Mouse (Mus musculus) liver, adult 2 months (tissue): Measurements from ENCODE around the gene Dcdc2b.

Experiments used
- CTCF ChIP-seq: fragments of 200-500 bp; IDR thresholded peaks from 2 replicates; pipeline ENCODE4 v1.5.1; 2011; ENCODE audit warnings: low read depth, low read length, control low read depth
- POLR2A ChIP-seq: fragments of 200-500 bp; IDR thresholded peaks from 2 replicates; pipeline ENCODE4 v1.6.1; 2011; ENCODE audit warnings: low read length, control low read depth; ENCODE audit not compliant: insufficient read depth; ENCODE audit errors: extremely low read depth

DNA sequence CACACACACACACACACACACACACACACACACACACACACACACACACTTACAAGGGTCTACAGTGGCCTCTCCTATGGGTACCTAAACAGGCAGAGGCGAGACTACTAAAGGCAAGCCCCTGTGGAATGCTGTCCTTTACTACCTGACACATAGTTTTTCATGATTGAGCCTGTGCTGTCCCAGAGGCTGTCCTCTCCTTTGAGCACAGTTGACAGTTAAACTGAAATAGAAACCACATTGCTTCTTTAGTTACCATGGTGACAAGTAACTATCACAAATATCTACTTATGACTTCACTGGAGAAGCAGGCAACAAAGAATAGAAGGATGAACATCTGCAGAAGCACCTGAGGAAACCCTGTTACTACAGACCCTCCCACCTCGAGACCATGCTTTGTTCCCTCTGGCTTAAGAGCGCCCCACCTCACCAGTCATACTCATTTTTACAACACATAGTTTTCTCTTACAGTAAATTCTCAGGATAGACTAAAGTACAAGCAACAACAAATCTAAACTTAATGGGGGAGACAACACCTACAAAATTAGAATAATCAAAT is 48.3 kb upstream of the Dcdc2b start:
- no peak for TF ChIP-seq CTCF
- no peak for TF ChIP-seq POLR2A
